8 mouse cellular contexts compared by ENCODE assay signal in genomic region chr19:45113791-45114460, GRCm38 (mm10). TPM values are rescaled to one million over a fixed set of nuclear protein-coding genes. Genes with fewer than 3 reads are reported as not detected.
DNase-seq lines count a peak whose midpoint lies in the region; ATAC-seq and TF ChIP-seq lines count a peak whose summit lies in the region.

No protein-coding gene starts in this region.

- H3K27ac ChIP-seq in forebrain, embryonic 12.5 days, result no peak overlapping the region
- no peak overlapping the region for H3K27ac ChIP-seq in forebrain, postnatal 0 days (ENCODE audit: low read depth, low read length)
- no peak overlapping the region for H3K27ac ChIP-seq in kidney, embryonic 14.5 days (ENCODE audit: low read depth, low read length)

- under 1% methylated on average over 18 of the region's 18 CpGs for WGBS in forebrain, embryonic 12.5 days
- 4% methylated on average over 18 of the region's 18 CpGs for WGBS in forebrain, postnatal 0 days
- 3% methylated on average over 17 of the region's 18 CpGs for WGBS in kidney, embryonic 14.5 days

- H3K4me1 ChIP-seq in forebrain, embryonic 12.5 days, result peaks cover 12% of the 10 kb centered on the region
- no peaks in the 10 kb centered on the region for H3K4me1 ChIP-seq in forebrain, postnatal 0 days (ENCODE audit: insufficient read depth)
- peaks cover 17% of the 10 kb centered on the region for H3K4me1 ChIP-seq in kidney, embryonic 14.5 days (ENCODE audit: control insufficient read depth, insufficient read depth, low read length)

- no peak for DNase-seq in forebrain, postnatal 0 days
- peak; percentile 86 for DNase-seq in ZHBTc4 (ENCODE audit: low read depth, low spot score)
- DNase-seq in mesoderm, embryonic 11.5 days (ENCODE audit: low read depth, low spot score), result peak; percentile 54
- DNase-seq in ovary, postnatal 36 days (ENCODE audit: low spot score), result no peak
- DNase-seq in cerebellum, adult 9-10 months, result no peak
- no peak for DNase-seq in gastrocnemius, postnatal 25 days

- H3K9me3 ChIP-seq in forebrain, embryonic 12.5 days, result no peaks in the 10 kb centered on the region
- H3K9me3 ChIP-seq in forebrain, postnatal 0 days (ENCODE audit: low read length), result no peaks in the 10 kb centered on the region
- H3K9me3 ChIP-seq in kidney, embryonic 14.5 days (ENCODE audit: control insufficient read depth, low read length), result no peaks in the 10 kb centered on the region

- ATAC-seq in forebrain, embryonic 12.5 days (ENCODE audit: low FRiP score), result 0 out of 2 replicates have a peak, but pooled peaks have one; percentile 14
- no peak for ATAC-seq in forebrain, postnatal 0 days
- ATAC-seq in kidney, embryonic 14.5 days (ENCODE audit: low FRiP score, low TSS enrichment), result peak; percentile 78

- H3K36me3 ChIP-seq in forebrain, embryonic 12.5 days (replicated peaks), result no peaks in the 10 kb centered on the region
- no peaks in the 10 kb centered on the region for H3K36me3 ChIP-seq in forebrain, postnatal 0 days (ENCODE audit: insufficient read depth)
- H3K36me3 ChIP-seq in kidney, embryonic 14.5 days (ENCODE audit: control insufficient read depth, insufficient read depth, low read length), result no peaks in the 10 kb centered on the region

- H3K9ac ChIP-seq in forebrain, embryonic 12.5 days, result 0 out of 2 replicates have a peak overlapping the region, but pooled peaks have one; percentile 17
- no peak overlapping the region for H3K9ac ChIP-seq in forebrain, postnatal 0 days
- no peak overlapping the region for H3K9ac ChIP-seq in kidney, embryonic 14.5 days (ENCODE audit: low read depth, low read length)

- H3K4me2 ChIP-seq in forebrain, embryonic 12.5 days, result peak overlapping the region; percentile 13; the same call in 1 of the 2 replicates
- H3K4me2 ChIP-seq in forebrain, postnatal 0 days (ENCODE audit: low read depth), result no peak overlapping the region
- H3K4me2 ChIP-seq in kidney, embryonic 14.5 days (replicated peaks; ENCODE audit: low read depth, low read length), result peak overlapping the region; percentile 26; the same call in 1 of the 2 replicates

- peaks cover 57% of the 10 kb centered on the region for H3K27me3 ChIP-seq in forebrain, embryonic 12.5 days
- H3K27me3 ChIP-seq in forebrain, postnatal 0 days (ENCODE audit: insufficient read depth, low read length), result no peaks in the 10 kb centered on the region
- peaks cover 43% of the 10 kb centered on the region for H3K27me3 ChIP-seq in kidney, embryonic 14.5 days (ENCODE audit: control insufficient read depth, insufficient read depth, low read length)

- H3K4me3 ChIP-seq in forebrain, embryonic 12.5 days (replicated peaks), result no peak overlapping the region
- H3K4me3 ChIP-seq in forebrain, postnatal 0 days (ENCODE audit: low read depth, low read length), result no peak overlapping the region
- no peak overlapping the region for H3K4me3 ChIP-seq in kidney, embryonic 14.5 days (ENCODE audit: low read length)

- no peak for TF ChIP-seq CTCF in forebrain, postnatal 0 days (IDR thresholded peaks at IDR 0.05; ENCODE audit: low read depth)

RNA-seq across cellular contexts. Expression of gene Tlx1, which starts 36.6 kb away (rescaled TPM):
- polyA plus RNA-seq in forebrain, embryonic 12.5 days (2016; fragmentation: Nextera tagmentation; extraction: Ambion mirVana), result 0.11 TPM in 1 of 2 replicates, not detected in the other
- total RNA-seq in forebrain, postnatal 0 days (2014; rRNA removed), result not detected in 2 replicates
- not detected in 2 replicates for polyA plus RNA-seq in forebrain, postnatal 0 days (2015; fragmentation: Nextera tagmentation; extraction: Ambion mirVana)
- 0.26 TPM in 1 of 2 replicates, not detected in the other for polyA plus RNA-seq in kidney, embryonic 14.5 days (2014; fragmentation: Nextera tagmentation; extraction: Ambion mirVana)
- total RNA-seq in gastrocnemius, postnatal 25 days (2021), result not detected

RNA-seq across cellular contexts. Expression of gene Kazald1, which starts 38.9 kb away (rescaled TPM):
- 0.86 and 0.95 TPM in 2 replicates for polyA plus RNA-seq in forebrain, embryonic 12.5 days (2016; fragmentation: Nextera tagmentation; extraction: Ambion mirVana)
- 1.8 and 6.1 TPM in 2 replicates for total RNA-seq in forebrain, postnatal 0 days (2014; rRNA removed)
- polyA plus RNA-seq in forebrain, postnatal 0 days (2015; fragmentation: Nextera tagmentation; extraction: Ambion mirVana), result 1.4 and 1.7 TPM in 2 replicates
- polyA plus RNA-seq in kidney, embryonic 14.5 days (2014; fragmentation: Nextera tagmentation; extraction: Ambion mirVana), result 10.7 and 10.9 TPM in 2 replicates
- total RNA-seq in gastrocnemius, postnatal 25 days (2021), result 1 to 10 TPM; 5.4 to 6.3 TPM

Comparison
In these comparisons a context has a peak if more than half of its experiments do, and no peak if none do; other contexts are left out.
1. DNase-seq: peak in ZHBTc4 (single experiment) and mesoderm, embryonic 11.5 days (single experiment); none in forebrain, postnatal 0 days (single experiment), ovary, postnatal 36 days (single experiment), cerebellum, adult 9-10 months (single experiment) and gastrocnemius, postnatal 25 days (single experiment).